Mouse (Mus musculus) large intestine, adult 2 months (tissue): Measurements from ENCODE around the gene Mpp6. TPM values are rescaled to one million over a fixed set of nuclear protein-coding genes. Genes with fewer than 3 reads are reported as not detected.

Source experiments
- DNase-seq: peaks from one replicate; pipeline ENCODE4 v3.0.0-alpha.2; 2012; ENCODE audit warnings: low read depth, low spot score
- WGBS: fragments of 180-500 bp; shearing (Covaris S2); methylation state at CpG from one replicate; pipeline ENCODE4 v1.1.7; 2018; 5-methylcytosine and 5-hydroxymethylcytosine counted together
- polyA plus RNA-seq: library from polyadenylated mRNA; depleted of rRNA; stranded (reverse); fragments of >200 nt; gene quantifications from 2 replicates; pipeline ENCODE4 v1.2.3, GENCODE M21; 2012; rRNA removed

The Mpp6 gene
- polyA plus RNA-seq, 1 experiment: 11.1 TPM

GRCm38 (mm10) chr6:50220863-50221262 lies 110.8 kb downstream of the Mpp6 start:
- WGBS: 52% methylated on average over 6 of the region's 6 CpGs
- DNase-seq: no peak

DNA sequence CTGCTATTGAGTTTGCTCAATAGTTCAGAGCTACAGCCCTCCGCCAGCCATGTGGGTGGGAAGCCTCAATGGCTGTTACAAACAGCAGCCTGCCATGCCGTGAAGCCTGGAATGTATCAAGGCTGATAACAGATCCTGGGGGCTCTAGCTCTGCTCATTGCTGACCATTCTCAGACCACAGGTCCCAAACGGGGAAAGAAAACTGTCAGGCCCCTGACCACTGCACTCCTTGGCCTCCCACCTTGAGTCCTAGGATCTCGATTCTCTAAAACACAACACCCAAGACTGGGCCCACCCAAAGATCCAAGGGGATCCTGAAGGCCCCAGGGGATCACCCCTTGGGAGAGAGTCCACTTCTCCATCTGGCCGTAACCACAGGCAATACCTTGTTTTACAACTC lies 112.3 kb downstream of the Mpp6 start:
- no peak for DNase-seq
- WGBS: 85% methylated on average over 5 of the region's 5 CpGs

DNA sequence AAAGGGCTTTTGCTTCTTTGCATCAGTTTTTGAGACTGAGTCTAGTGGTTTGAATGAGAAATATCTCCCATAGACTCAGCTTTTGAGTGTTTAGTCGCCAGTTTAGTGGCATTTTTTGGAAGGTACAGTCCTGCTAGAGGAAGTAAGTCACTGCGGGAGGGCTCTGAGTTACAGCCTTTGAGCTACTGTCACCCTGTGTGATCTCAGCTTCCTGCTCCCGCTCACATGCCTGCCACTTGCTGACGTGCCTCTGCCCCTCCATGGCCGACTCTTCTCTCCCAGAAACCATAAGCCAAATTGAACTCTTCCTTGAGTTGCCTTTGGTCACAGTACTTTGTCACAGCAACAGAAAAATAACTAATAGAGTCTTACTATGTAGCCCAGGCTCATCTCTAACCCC lies 112.9 kb downstream of the Mpp6 start:
- WGBS: 81% methylated on average over 5 of the region's 5 CpGs

GRCm38 (mm10) chr6:50223606-50224005 lies 113.6 kb downstream of the Mpp6 start:
- 89% methylated on average over 4 of the region's 4 CpGs for WGBS

More for the DNA sequence above, 112.9 kb downstream of the Mpp6 start:
- no peak for DNase-seq

DNA sequence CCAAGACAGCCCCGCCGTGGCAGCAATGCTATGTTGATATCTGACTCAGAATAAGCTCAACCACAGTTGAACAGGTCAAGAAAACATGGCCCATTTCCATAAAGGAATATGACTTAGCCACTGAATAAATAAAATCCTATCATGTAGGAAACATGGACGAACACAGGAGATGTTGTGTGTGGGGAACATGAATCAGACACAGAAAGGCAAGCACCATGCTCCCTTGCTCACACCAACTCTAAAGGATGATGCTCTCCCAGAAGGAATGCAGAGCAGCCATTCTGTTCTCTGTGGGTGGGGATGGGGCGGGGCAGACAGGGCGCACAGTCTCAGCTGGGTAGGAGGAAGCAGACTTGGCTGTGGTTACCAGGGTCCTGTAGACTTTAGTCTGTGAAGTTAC lies 115.2 kb downstream of the Mpp6 start:
- WGBS: 67% methylated on average over 5 of the region's 5 CpGs
- DNase-seq: no peak

More at GRCm38 (mm10) chr6:50223606-50224005, 113.6 kb downstream of the Mpp6 start:
- DNase-seq: no peak

DNA sequence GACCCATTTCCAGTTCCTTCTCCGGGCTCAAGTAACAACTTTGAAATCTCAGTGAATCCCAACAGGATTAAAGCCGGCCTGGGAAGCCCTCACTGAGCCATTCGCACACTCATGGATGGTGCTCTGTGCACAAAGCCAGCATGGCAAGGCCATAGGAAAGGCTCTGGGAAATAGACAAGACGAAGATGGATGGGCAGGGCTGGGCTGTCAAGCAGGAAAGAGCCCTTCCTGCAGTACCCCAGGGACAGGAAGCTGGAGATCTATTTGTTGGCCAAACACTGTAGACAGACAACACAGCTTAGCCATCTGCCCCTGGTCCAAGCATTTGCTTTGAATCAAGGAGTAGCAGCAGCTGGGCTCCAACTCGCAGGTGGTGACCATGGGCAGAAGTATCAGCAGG lies 118.1 kb downstream of the Mpp6 start:
- WGBS: 78% methylated on average over 5 of the region's 5 CpGs
- DNase-seq: no peak

- WGBS: 94% methylated on average over 5 of the region's 5 CpGs
- DNase-seq: no peak
These were observed 121.2 kb downstream of the Mpp6 start for GRCm38 (mm10) chr6:50231288-50231687.

DNA sequence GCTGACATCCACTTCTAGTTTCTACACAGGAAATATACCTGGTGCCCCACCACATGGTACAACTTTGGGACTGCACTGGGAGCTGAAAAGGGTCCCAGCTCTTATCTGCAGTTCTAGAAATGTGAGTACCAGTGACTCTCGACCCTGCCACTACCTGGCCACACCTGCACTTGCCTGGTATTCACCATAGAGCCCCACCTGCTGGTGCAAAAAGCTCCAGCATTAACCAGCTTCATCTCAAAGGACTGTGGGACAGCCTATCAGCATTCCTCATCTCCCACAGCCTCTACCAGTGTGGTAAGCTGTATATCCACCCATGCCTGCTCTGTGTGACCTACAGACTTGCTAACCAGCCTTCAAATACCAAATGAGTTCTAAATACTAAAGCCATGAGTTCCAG lies 122.9 kb downstream of the Mpp6 start:
- DNase-seq: no peak
- 20% methylated on average over 1 of the region's 1 CpGs for WGBS

- WGBS: 83% methylated on average over 2 of the region's 2 CpGs
These were observed 127.9 kb downstream of the Mpp6 start for GRCm38 (mm10) chr6:50237963-50238362.

GRCm38 (mm10) chr6:50239902-50240301 lies 129.9 kb downstream of the Mpp6 start:
- no peak for DNase-seq
- 88% methylated on average over 2 of the region's 2 CpGs for WGBS

More at GRCm38 (mm10) chr6:50237963-50238362, 127.9 kb downstream of the Mpp6 start:
- DNase-seq: no peak

GRCm38 (mm10) chr6:50240437-50240836 lies 130.4 kb downstream of the Mpp6 start:
- 88% methylated on average over 5 of the region's 5 CpGs for whole genome bisulfite sequencing
- no peak for DNase-seq

GRCm38 (mm10) chr6:50244126-50244525 lies 134.1 kb downstream of the Mpp6 start:
- DNase-seq: no peak
- 46% methylated on average over 4 of the region's 4 CpGs for WGBS

GRCm38 (mm10) chr6:50244967-50245366 lies 134.9 kb downstream of the Mpp6 start:
- DNase-seq: no peak
- WGBS: 89% methylated on average over 4 of the region's 4 CpGs

DNA sequence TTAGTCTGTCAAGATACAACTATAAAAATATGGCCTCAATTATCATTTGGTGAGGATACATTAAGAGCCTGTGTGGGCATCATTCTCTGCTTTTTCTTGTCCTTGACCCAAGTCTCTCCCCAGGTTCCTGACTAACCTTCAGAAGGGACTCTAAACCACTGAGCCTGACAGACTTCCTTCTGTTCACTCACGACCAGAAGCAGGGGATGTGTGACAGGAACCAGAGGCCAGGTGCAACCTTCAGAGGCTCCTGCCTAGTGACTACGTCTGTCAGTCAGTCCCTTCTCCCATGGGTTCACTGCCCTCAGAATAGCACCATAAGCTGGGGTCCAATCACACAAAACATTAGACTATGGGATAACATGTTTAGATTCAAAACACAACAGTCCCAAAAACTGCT lies 137.3 kb downstream of the Mpp6 start:
- 70% methylated on average over 2 of the region's 2 CpGs for WGBS
- no peak for DNase-seq

DNA sequence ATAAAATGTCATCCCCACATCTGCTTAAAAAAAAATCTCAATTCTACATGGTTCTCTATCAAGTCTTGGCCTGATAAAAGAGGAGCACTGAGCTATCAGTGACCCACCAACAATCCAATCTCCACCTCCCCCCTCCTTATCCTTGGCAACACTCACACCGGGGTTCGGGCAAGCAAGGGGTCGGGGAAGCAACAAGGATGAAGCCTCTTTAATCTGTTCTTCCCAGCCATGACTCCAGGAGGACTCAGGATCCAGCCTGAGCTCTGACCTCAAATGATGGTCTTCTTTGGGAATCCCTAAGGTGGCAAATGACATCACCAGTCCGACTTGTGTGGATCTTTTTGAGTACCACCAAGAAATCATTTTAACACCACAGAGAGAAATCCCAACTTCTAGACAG lies 137.8 kb downstream of the Mpp6 start:
- 93% methylated on average over 4 of the region's 4 CpGs for WGBS
- DNase-seq: no peak

Other genes starting within 250 kb of the Mpp6 start
- gene Gsdme, start 153.6 kb downstream of the Mpp6 start, polyA plus RNA-seq: 52.1 and 68.5 TPM in 2 replicates